Mouse (Mus musculus): ENCODE results near the gene Ephb1.

DNA sequence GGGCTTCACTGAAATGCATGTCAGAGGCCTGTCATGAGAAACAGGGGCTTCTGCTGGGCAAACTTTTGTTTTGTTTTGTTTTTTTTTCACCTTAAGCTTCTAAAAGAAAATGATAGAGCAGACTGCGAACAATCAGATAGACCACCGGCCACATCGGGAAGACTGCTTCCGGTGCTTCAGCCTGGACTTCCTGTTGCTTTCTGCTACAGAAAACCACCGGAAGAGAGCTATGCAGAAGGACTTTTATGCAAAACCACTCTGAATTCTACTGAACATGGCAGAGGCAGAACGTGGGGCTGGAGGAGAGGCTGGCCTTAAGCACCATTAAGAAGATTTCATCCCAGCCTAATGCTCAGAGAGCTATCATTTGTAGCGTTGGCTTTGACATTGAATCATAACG is 382.2 kb downstream of the Ephb1 start:
- TF ChIP-seq MAX (IDR thresholded peaks at IDR 0.05) (no peak), CTCF (IDR thresholded peaks at IDR 0.05; ENCODE audit: control insufficient read depth, insufficient read depth, insufficient read length) (no peak), CEBPB (IDR thresholded peaks at IDR 0.05; ENCODE audit: low read depth) (no peak), MYOD1 (IDR thresholded peaks at IDR 0.05; ENCODE audit: control insufficient read depth, insufficient read length, low read depth) (no peak), FOSL1 (IDR thresholded peaks at IDR 0.05; ENCODE audit: insufficient read depth, low read length, poor library complexity, severe bottlenecking) (no peak), USF1 (IDR thresholded peaks at IDR 0.05; ENCODE audit: low read depth) (no peak), MYOG (IDR thresholded peaks at IDR 0.05; ENCODE audit: control insufficient read depth, extremely low read depth, insufficient read length) (no peak)
